Mouse (Mus musculus): ENCODE measurements around the gene Itpr2. TPM values are rescaled to one million over a fixed set of nuclear protein-coding genes. Genes with fewer than 3 reads are reported as not detected.

Gene Itpr2
- polyA plus RNA-seq, 1 experiment from 2014 or later, result 6.2 TPM

DNA sequence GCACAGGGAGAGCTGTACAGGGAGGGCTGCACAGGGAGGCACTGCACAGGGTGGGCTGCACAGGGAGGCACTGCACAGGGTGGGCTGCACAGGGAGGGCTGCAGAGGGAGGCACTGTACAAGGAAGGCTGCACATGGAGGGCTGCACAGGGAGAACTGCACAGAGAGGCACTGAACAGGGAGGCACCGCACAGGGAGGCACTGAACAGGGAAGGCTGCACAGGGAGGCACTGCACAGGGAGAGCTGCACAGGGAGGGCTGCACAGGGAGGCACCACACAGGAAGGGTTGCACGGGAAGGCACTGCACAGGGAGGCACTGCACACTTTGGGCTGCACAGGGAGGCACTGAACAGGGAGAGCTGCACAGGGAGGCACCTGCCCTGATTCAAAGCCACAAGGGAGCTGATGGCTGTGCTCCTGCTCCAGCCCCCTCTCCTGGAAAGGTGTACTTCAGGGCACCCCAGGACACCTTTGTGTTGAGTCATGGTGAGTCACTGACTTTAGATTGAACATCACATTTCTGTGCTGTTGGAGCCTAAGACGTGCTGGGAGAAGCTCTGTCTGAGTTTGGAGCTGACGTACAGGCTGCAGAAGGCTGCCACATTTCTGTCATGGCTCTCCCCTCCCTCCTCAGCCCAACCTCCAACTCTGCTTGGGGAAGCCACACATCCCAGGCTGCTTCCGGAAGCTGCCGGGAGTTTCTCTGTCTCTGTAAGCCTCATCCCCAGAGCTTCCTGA lies 98.9 kb downstream of the Itpr2 start:
- ATAC-seq (ENCODE audit: low FRiP score) (no peak), DNase-seq (ENCODE audit: low spot score) (no peak)

DNA sequence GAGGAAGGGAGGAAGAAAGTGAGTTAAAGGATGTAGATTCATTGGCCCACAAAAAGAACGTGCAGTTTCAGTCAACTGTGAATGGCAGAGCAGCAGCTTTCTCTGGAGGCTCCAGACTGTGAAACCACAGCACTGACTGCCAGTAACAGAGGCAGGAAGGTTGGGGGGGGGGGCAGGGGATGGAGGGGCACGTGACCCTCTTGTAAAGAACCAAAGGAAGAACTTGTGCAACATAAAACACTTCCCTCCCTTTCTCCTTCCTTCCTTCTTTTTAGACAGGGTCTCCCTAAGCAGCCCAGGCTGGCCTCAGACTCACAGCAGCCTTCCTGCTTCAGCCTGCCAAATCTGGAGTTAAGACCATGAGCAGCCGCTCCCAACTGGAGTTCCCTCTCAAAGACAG lies 104.2 kb downstream of the Itpr2 start:
- Histone ChIP-seq H3K36me3 (replicated peaks; ENCODE audit: control insufficient read depth, insufficient read depth) (no peaks in the 10 kb centered on the region), H3K4me1 (replicated peaks; ENCODE audit: control insufficient read depth, insufficient read depth, low read length) (no peaks in the 10 kb centered on the region), H3K4me2 (replicated peaks) (no peak overlapping the region), H3K27ac (no peak overlapping the region), H3K27me3 (ENCODE audit: control insufficient read depth, insufficient read depth, low read length) (no peaks in the 10 kb centered on the region), H3K4me3 (replicated peaks; ENCODE audit: low read length) (no peak overlapping the region), H3K9ac (no peak overlapping the region), H3K9me3 (ENCODE audit: control insufficient read depth, low read length) (no peaks in the 10 kb centered on the region)
- ATAC-seq (ENCODE audit: low FRiP score) (no peak), DNase-seq (ENCODE audit: low spot score) (no peak)
- WGBS, result 77% methylated on average over 3 of the region's 3 CpGs

More for the DNA sequence above, 98.9 kb downstream of the Itpr2 start:
- 0 out of 2 replicates have a peak, but pooled peaks cover 9% of the 10 kb centered on the region for H3K4me1 ChIP-seq (replicated peaks; ENCODE audit: control insufficient read depth, insufficient read depth, low read length)
- H3K36me3 ChIP-seq (replicated peaks; ENCODE audit: control insufficient read depth, insufficient read depth), result no peaks in the 10 kb centered on the region
- H3K27me3 ChIP-seq (ENCODE audit: control insufficient read depth, insufficient read depth, low read length), result no peaks in the 10 kb centered on the region
- H3K27ac ChIP-seq, result no peak overlapping the region
- H3K4me2 ChIP-seq (replicated peaks), result no peak overlapping the region
- H3K9ac ChIP-seq, result no peak overlapping the region
- H3K9me3 ChIP-seq (ENCODE audit: control insufficient read depth, low read length), result no peaks in the 10 kb centered on the region
- H3K4me3 ChIP-seq (replicated peaks; ENCODE audit: low read length), result no peak overlapping the region
- 68% methylated on average over 6 of the region's 6 CpGs for WGBS

DNA sequence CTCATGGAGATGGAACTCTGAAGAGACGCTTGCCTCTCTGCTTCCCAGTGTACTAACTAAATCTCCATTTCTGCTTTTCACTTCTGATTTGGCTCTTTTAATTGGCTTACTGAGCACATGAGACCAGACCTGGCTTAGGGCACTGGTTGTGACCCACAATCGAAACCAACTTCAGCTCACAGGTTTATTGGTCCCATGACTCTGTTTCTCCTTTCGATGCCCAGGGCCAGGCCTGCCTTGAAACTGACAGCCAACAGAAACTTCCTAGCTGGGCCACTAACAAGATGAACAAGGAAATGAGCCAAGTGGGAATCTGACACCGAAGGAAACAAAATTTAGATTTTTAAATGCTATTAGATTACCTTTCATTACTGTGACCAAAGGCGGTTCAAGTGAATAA lies 105.8 kb downstream of the Itpr2 start:
- H3K4me3 ChIP-seq (replicated peaks; ENCODE audit: low read length), result no peak overlapping the region
- H3K9ac ChIP-seq, result no peak overlapping the region
- H3K9me3 ChIP-seq (ENCODE audit: control insufficient read depth, low read length), result no peaks in the 10 kb centered on the region
- no peaks in the 10 kb centered on the region for H3K4me1 ChIP-seq (replicated peaks; ENCODE audit: control insufficient read depth, insufficient read depth, low read length)
- H3K27ac ChIP-seq, result no peak overlapping the region
- H3K4me2 ChIP-seq (replicated peaks), result no peak overlapping the region
- H3K27me3 ChIP-seq (ENCODE audit: control insufficient read depth, insufficient read depth, low read length), result no peaks in the 10 kb centered on the region
- ATAC-seq (ENCODE audit: low FRiP score) (no peak), DNase-seq (ENCODE audit: low spot score) (no peak)
- WGBS, result 81% methylated on average over 5 of the region's 5 CpGs
- H3K36me3 ChIP-seq (replicated peaks; ENCODE audit: control insufficient read depth, insufficient read depth), result no peaks in the 10 kb centered on the region

DNA sequence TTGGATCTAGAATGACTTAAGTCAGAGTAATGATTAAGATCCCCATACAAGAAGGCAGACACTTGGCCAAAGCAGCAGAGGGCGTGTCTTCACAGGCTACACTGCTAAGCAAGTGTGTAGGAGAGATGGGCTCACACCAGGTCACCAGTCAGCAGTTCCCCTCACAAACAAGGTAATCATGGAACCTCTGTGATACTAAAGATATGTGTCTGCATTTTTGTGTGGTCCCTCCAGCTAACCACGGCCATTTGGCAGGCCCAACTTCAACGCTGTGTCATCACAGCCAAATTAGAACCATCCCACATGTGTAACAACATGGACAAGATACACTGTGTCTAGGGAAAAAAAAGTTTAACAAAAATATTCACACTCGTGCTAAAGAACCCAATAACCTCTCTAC lies 106.4 kb downstream of the Itpr2 start:
- Histone ChIP-seq H3K27me3 (ENCODE audit: control insufficient read depth, insufficient read depth, low read length) (no peaks in the 10 kb centered on the region), H3K4me1 (replicated peaks; ENCODE audit: control insufficient read depth, insufficient read depth, low read length) (no peaks in the 10 kb centered on the region), H3K36me3 (replicated peaks; ENCODE audit: control insufficient read depth, insufficient read depth) (no peaks in the 10 kb centered on the region), H3K9ac (no peak overlapping the region), H3K27ac (no peak overlapping the region), H3K4me3 (replicated peaks; ENCODE audit: low read length) (no peak overlapping the region), H3K9me3 (ENCODE audit: control insufficient read depth, low read length) (no peaks in the 10 kb centered on the region), H3K4me2 (replicated peaks) (no peak overlapping the region)
- DNase-seq (ENCODE audit: low spot score) (no peak), ATAC-seq (ENCODE audit: low FRiP score) (no peak)
- WGBS, result 92% methylated on average over 4 of the region's 4 CpGs

DNA sequence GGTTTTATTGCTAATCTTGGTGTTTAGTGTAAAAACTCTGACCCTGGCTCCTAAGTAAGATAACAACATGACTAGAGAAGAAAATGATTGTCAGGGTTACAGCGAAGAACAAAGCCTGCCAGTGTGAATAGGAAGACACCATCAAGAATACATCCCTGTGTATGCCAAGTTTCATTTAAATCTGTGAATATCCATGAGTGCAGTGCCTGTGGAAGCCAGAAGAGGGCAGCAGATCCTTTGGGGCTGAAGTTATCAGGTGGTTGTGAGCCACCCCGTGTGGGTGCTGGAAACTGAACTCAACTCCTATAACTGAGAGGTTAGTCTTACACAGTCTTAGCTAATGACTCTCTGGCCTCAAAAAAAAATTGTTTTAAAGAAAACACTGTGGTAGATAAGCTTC lies 109.8 kb downstream of the Itpr2 start:
- no peak overlapping the region for H3K9ac ChIP-seq
- no peaks in the 10 kb centered on the region for H3K4me1 ChIP-seq (replicated peaks; ENCODE audit: control insufficient read depth, insufficient read depth, low read length)
- H3K36me3 ChIP-seq (replicated peaks; ENCODE audit: control insufficient read depth, insufficient read depth), result no peaks in the 10 kb centered on the region
- H3K27ac ChIP-seq, result no peak overlapping the region
- ATAC-seq (ENCODE audit: low FRiP score) (no peak), DNase-seq (ENCODE audit: low spot score) (no peak)
- WGBS, result 77% methylated on average over 2 of the region's 2 CpGs
- H3K9me3 ChIP-seq (ENCODE audit: control insufficient read depth, low read length), result no peaks in the 10 kb centered on the region
- H3K27me3 ChIP-seq (ENCODE audit: control insufficient read depth, insufficient read depth, low read length), result no peaks in the 10 kb centered on the region
- no peak overlapping the region for H3K4me3 ChIP-seq (replicated peaks; ENCODE audit: low read length)
- no peak overlapping the region for H3K4me2 ChIP-seq (replicated peaks)

DNA sequence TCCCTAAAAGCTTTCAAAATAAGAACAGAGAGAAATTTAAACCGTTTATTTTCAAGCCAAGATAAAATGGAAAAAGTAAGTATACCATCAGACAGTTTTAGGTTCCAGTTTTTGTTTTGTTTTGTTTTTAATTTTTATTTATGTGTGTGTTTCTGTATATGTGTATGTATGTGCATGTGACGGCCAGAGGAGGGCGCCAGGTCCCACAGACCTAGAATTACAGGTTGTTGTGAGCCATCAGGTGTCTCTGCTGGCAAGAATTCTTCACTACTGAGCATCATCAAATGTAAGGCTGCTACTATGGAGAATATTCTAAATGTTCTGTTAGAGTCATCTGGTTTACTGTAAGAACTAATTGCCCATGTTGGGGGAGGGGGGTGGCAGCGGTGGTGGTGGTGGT lies 111.9 kb downstream of the Itpr2 start:
- Histone ChIP-seq H3K36me3 (replicated peaks; ENCODE audit: control insufficient read depth, insufficient read depth) (no peaks in the 10 kb centered on the region), H3K4me1 (replicated peaks; ENCODE audit: control insufficient read depth, insufficient read depth, low read length) (no peaks in the 10 kb centered on the region), H3K9me3 (ENCODE audit: control insufficient read depth, low read length) (no peaks in the 10 kb centered on the region), H3K9ac (no peak overlapping the region), H3K4me2 (replicated peaks) (no peak overlapping the region), H3K27me3 (ENCODE audit: control insufficient read depth, insufficient read depth, low read length) (no peaks in the 10 kb centered on the region), H3K27ac (no peak overlapping the region), H3K4me3 (replicated peaks; ENCODE audit: low read length) (no peak overlapping the region)
- ATAC-seq (ENCODE audit: low FRiP score) (no peak), DNase-seq (ENCODE audit: low spot score) (no peak)
- WGBS, result 91% methylated on average over 4 of the region's 4 CpGs

DNA sequence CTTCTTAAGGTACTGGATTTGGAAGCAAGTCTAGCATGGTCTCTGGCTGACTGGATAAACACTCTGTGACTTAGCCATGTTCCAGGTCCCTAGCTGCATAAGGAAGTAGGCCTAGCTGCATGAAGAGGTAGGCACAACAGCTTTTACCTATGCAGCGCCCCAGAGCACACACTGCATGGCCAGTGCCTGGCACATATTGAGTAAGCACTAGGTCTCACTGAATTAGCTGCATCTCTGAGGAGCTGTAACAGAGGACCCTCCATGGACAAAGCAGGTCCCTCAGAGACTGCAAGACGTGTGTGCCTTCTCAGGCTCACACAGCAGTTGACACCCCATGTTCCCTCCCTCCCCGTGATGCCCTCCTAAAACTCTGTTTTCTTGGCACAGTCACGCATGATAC lies 114.0 kb downstream of the Itpr2 start:
- DNase-seq (ENCODE audit: low spot score), result no peak
- H3K36me3 ChIP-seq (replicated peaks; ENCODE audit: control insufficient read depth, insufficient read depth), result no peaks in the 10 kb centered on the region
- WGBS, result 84% methylated on average over 4 of the region's 4 CpGs
- no peaks in the 10 kb centered on the region for H3K4me1 ChIP-seq (replicated peaks; ENCODE audit: control insufficient read depth, insufficient read depth, low read length)
- no peak overlapping the region for H3K4me3 ChIP-seq (replicated peaks; ENCODE audit: low read length)
- H3K9me3 ChIP-seq (ENCODE audit: control insufficient read depth, low read length), result no peaks in the 10 kb centered on the region
- ATAC-seq (ENCODE audit: low FRiP score), result no peak
- H3K27me3 ChIP-seq (ENCODE audit: control insufficient read depth, insufficient read depth, low read length), result no peaks in the 10 kb centered on the region
- no peak overlapping the region for H3K9ac ChIP-seq
- no peak overlapping the region for H3K4me2 ChIP-seq (replicated peaks)
- H3K27ac ChIP-seq, result no peak overlapping the region

DNA sequence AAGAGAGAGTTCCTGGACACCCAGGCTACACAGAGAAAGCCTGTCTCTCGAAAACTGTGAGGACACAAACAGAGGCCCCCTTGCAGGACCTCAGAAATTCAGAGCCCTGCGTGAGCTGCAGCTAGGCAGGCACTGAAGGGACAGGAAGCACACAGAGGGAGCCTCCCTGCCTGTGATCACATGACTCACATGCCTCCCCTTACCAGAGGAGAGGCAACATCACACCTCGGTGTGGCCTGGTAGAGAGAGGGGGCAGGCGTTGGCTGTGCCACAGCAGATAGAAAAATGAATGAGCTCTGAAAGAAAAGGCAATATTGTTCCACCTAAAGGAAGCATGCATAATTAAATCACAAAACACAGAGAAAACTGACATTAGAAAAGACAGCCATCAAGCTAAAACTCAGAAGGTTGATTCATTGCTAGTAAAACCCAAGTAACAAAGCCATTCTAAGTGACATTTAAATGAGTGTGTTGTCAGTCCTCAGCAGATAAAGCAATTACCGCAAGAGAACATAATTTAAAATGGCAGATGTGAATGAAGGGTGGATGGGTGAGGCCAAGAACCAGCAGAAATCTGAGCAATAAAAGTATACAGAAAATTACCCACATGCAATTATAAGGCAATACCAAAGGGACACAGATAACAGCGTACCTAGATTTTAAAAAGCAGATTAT lies 114.8 kb downstream of the Itpr2 start:
- WGBS, result 26% methylated on average over 6 of the region's 6 CpGs
- ATAC-seq (ENCODE audit: low FRiP score) (no peak; the same call in 1 of the 2 replicates), DNase-seq (ENCODE audit: low spot score) (no peak)
- no peak overlapping the region for H3K27ac ChIP-seq
- H3K36me3 ChIP-seq (replicated peaks; ENCODE audit: control insufficient read depth, insufficient read depth), result no peaks in the 10 kb centered on the region
- H3K9ac ChIP-seq, result no peak overlapping the region
- no peaks in the 10 kb centered on the region for H3K9me3 ChIP-seq (ENCODE audit: control insufficient read depth, low read length)
- H3K4me1 ChIP-seq (replicated peaks; ENCODE audit: control insufficient read depth, insufficient read depth, low read length), result no peaks in the 10 kb centered on the region
- H3K4me2 ChIP-seq (replicated peaks), result no peak overlapping the region
- H3K4me3 ChIP-seq (replicated peaks; ENCODE audit: low read length), result no peak overlapping the region
- no peaks in the 10 kb centered on the region for H3K27me3 ChIP-seq (ENCODE audit: control insufficient read depth, insufficient read depth, low read length)

DNA sequence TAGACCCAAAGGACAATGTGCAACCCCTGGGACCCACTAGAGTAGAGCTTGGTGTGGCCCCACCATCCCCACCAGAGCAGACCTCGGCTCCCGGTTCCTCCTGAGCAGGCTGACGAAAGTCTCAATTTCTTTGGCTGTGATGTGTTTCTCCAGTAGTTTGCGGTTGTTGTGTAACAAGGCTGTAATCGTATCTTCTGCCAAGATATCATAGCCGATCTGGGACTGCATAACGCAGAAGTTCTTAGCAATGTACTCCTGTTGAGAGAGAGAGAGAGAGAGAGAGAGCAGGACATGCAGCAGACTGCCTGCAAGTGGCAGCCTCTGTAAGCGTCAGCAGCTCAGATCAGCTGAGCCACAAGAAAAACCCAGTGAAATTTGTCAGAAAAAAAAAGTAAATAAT lies 122.8 kb downstream of the Itpr2 start:
- no peak for ATAC-seq (ENCODE audit: low FRiP score)
- H3K9me3 ChIP-seq (ENCODE audit: control insufficient read depth, low read length), result no peaks in the 10 kb centered on the region
- no peak overlapping the region for H3K4me2 ChIP-seq (replicated peaks)
- no peaks in the 10 kb centered on the region for H3K4me1 ChIP-seq (replicated peaks; ENCODE audit: control insufficient read depth, insufficient read depth, low read length)
- no peak for DNase-seq (ENCODE audit: low spot score)
- H3K27ac ChIP-seq, result no peak overlapping the region
- H3K4me3 ChIP-seq (replicated peaks; ENCODE audit: low read length), result no peak overlapping the region
- H3K27me3 ChIP-seq (ENCODE audit: control insufficient read depth, insufficient read depth, low read length), result no peaks in the 10 kb centered on the region
- H3K36me3 ChIP-seq (replicated peaks; ENCODE audit: control insufficient read depth, insufficient read depth), result no peaks in the 10 kb centered on the region
- no peak overlapping the region for H3K9ac ChIP-seq
- 85% methylated on average over 8 of the region's 8 CpGs for WGBS

All from hindbrain, embryonic 14.5 days (tissue).